ENCODE assay signal across 9 mouse cellular contexts in genomic region chr3:107867086-107867485, GRCm38 (mm10). TPM values are rescaled to one million over a fixed set of nuclear protein-coding genes. Genes with fewer than 3 reads are reported as not detected.
DNase-seq lines count a peak whose midpoint lies in the region; ATAC-seq and TF ChIP-seq lines count a peak whose summit lies in the region.
"Had no signal": no experiment of that assay in that cellular context is flagged by ENCODE, and none has a peak within 500 bp of the region (broad histone marks: within the 10 kb centered on the region; RNA-seq: fewer than 3 reads in every experiment).

No protein-coding gene starts in this region.

- no peak for TF ChIP-seq EP300 in liver, postnatal 0 days (IDR thresholded peaks at IDR 0.05; ENCODE audit: low read depth)

- H3K4me2 ChIP-seq in forebrain, embryonic 14.5 days (ENCODE audit: low read length): no peak overlapping the region
- no peak overlapping the region for H3K4me2 ChIP-seq in liver, postnatal 0 days (ENCODE audit: low read depth, low read length)
- H3K4me2 ChIP-seq in neural tube, embryonic 15.5 days: no peak overlapping the region

- no peaks in the 10 kb centered on the region for H3K36me3 ChIP-seq in forebrain, embryonic 14.5 days (ENCODE audit: control insufficient read depth, insufficient read depth, low read length)
- no peaks in the 10 kb centered on the region for H3K36me3 ChIP-seq in liver, postnatal 0 days (replicated peaks; ENCODE audit: insufficient read depth, low read length)
- no peaks in the 10 kb centered on the region for H3K36me3 ChIP-seq in neural tube, embryonic 15.5 days

- peak; percentile 92 for DNase-seq in ES-CJ7 (ENCODE audit: low read depth, low spot score)
- DNase-seq in forebrain, embryonic 14.5 days (ENCODE audit: low spot score): peak; percentile 94
- peak; percentile 84 to 88 for DNase-seq in heart, postnatal 36 days
- peak; percentile 78 to 97 for DNase-seq in layer of hippocampus, adult 18-20 months (ENCODE audit: low spot score in 2 of 2)
- peak; percentile 86 for DNase-seq in liver, postnatal 0 days
- peak; percentile 87 for DNase-seq in testis, postnatal 10 days (ENCODE audit: low spot score)

- intact Hi-C loops in heart, postnatal 36 days (cut with DNase I): loop anchor here (1.0 to 5.0 kb wide), 5 partner anchors 51 to 280 kb away; partner anchors contain the start of gene Gnai3

- ATAC-seq in cerebellum, adult (ENCODE audit: insufficient number of reproducible peaks, low FRiP score, low TSS enrichment): peak; percentile 26
- ATAC-seq in forebrain, embryonic 14.5 days: peak; percentile 57
- peak; percentile 83 for ATAC-seq in liver, postnatal 0 days
- ATAC-seq in neural tube, embryonic 15.5 days (ENCODE audit: low FRiP score): peak; percentile 46

- no peak overlapping the region for H3K9ac ChIP-seq in forebrain, embryonic 14.5 days (ENCODE audit: low read length)
- no peak overlapping the region for H3K9ac ChIP-seq in liver, postnatal 0 days (replicated peaks)
- H3K9ac ChIP-seq in neural tube, embryonic 15.5 days (replicated peaks): no peak overlapping the region

- no peak overlapping the region for H3K27ac ChIP-seq in forebrain, embryonic 14.5 days (ENCODE audit: low read depth, low read length)
- H3K27ac ChIP-seq in liver, postnatal 0 days (ENCODE audit: low read depth): no peak overlapping the region
- no peak overlapping the region for H3K27ac ChIP-seq in neural tube, embryonic 15.5 days (replicated peaks)
- H3K27ac ChIP-seq: macrophage had no signal

- no peak overlapping the region for H3K4me3 ChIP-seq in forebrain, embryonic 14.5 days (ENCODE audit: low read depth, low read length)
- no peak overlapping the region for H3K4me3 ChIP-seq in liver, postnatal 0 days (ENCODE audit: low read depth, low read length)
- H3K4me3 ChIP-seq in neural tube, embryonic 15.5 days (replicated peaks): no peak overlapping the region

- 3% methylated on average over 8 of the region's 8 CpGs for WGBS in forebrain, embryonic 14.5 days
- 3% methylated on average over 8 of the region's 8 CpGs for WGBS in liver, postnatal 0 days (ENCODE audit: insufficient replicate concordance)
- WGBS in neural tube, embryonic 15.5 days: 10% methylated on average over 8 of the region's 8 CpGs

- H3K9me3 ChIP-seq in forebrain, embryonic 14.5 days (replicated peaks; ENCODE audit: control insufficient read depth, low read length): no peaks in the 10 kb centered on the region
- no peaks in the 10 kb centered on the region for H3K9me3 ChIP-seq in liver, postnatal 0 days (ENCODE audit: low read length)
- H3K9me3 ChIP-seq in neural tube, embryonic 15.5 days (replicated peaks): no peaks in the 10 kb centered on the region

- peaks cover 8% of the 10 kb centered on the region; the same call in 1 of the 2 replicates for H3K4me1 ChIP-seq in forebrain, embryonic 14.5 days (ENCODE audit: control insufficient read depth, insufficient read depth, low read length)
- H3K4me1 ChIP-seq in liver, postnatal 0 days (ENCODE audit: insufficient read depth): peaks cover 14% of the 10 kb centered on the region; the same call in 1 of the 2 replicates
- peaks cover 19% of the 10 kb centered on the region for H3K4me1 ChIP-seq in neural tube, embryonic 15.5 days

- no peaks in the 10 kb centered on the region for H3K27me3 ChIP-seq in forebrain, embryonic 14.5 days (replicated peaks; ENCODE audit: control insufficient read depth, insufficient read depth, low read length)
- H3K27me3 ChIP-seq in liver, postnatal 0 days (ENCODE audit: insufficient read depth, low read length): no peaks in the 10 kb centered on the region
- no peaks in the 10 kb centered on the region for H3K27me3 ChIP-seq in neural tube, embryonic 15.5 days (replicated peaks)

- peak; percentile 99 for TF ChIP-seq CTCF in liver, postnatal 0 days (IDR thresholded peaks at IDR 0.05; ENCODE audit: low read depth)

RNA-seq across cellular contexts. Expression of gene Eps8l3, which starts 9.9 kb away (rescaled TPM):
- polyA plus RNA-seq in forebrain, embryonic 14.5 days (2014; fragmentation: Nextera tagmentation; extraction: Ambion mirVana): not detected in 2 replicates
- total RNA-seq in heart, postnatal 36 days (2021): not detected
- not detected for total RNA-seq in layer of hippocampus, adult 18-20 months (2021)
- polyA plus RNA-seq in liver, postnatal 0 days (2015; fragmentation: Nextera tagmentation; extraction: Ambion mirVana): not detected in 2 replicates
- 6.3 TPM in 1 of 2 replicates, not detected in the other for polyA plus RNA-seq in neural tube, embryonic 15.5 days (2015; fragmentation: Nextera tagmentation; extraction: Ambion mirVana)
- polyA plus RNA-seq: macrophage had no signal

RNA-seq across cellular contexts. Expression of gene Gstm5, which starts 28.5 kb away (rescaled TPM):
- polyA plus RNA-seq in forebrain, embryonic 14.5 days (2014; fragmentation: Nextera tagmentation; extraction: Ambion mirVana): 195 and 244 TPM in 2 replicates
- total RNA-seq in heart, postnatal 36 days (2021): 10 to 100 TPM; 50.5 to 51.2 TPM
- total RNA-seq in layer of hippocampus, adult 18-20 months (2021): 100 to 1,000 TPM; 286 to 295 TPM
- polyA plus RNA-seq in liver, postnatal 0 days (2015; fragmentation: Nextera tagmentation; extraction: Ambion mirVana): 126 and 134 TPM in 2 replicates
- polyA plus RNA-seq in neural tube, embryonic 15.5 days (2015; fragmentation: Nextera tagmentation; extraction: Ambion mirVana): 222 and 263 TPM in 2 replicates

Comparison
In these comparisons a context has a peak if more than half of its experiments do, and no peak if none do; other contexts are left out.
1. ATAC-seq: peak in every context shown above with its lines; median percentile 83 in liver, postnatal 0 days; 57 in forebrain, embryonic 14.5 days; 46 in neural tube, embryonic 15.5 days; 26 in cerebellum, adult.